Mouse (Mus musculus) lung, embryonic 16.5 days (tissue): ENCODE data around the gene Gm45711. TPM values are rescaled to one million over a fixed set of nuclear protein-coding genes. Genes with fewer than 3 reads are reported as not detected.

ENCODE experiments used
- ATAC-seq: fragments of 200-750 bp; cut with Nextera tagmentation; 2 replicates; pipeline ENCODE4 v1.8.0; 2017; ENCODE audit warnings: low read depth, mild to moderate bottlenecking, moderate library complexity
- H3K27ac ChIP-seq: fragments of 300-500 bp; sonication (generic); 2 replicates; pipeline ENCODE4 v1.5.1; 2014; ENCODE audit warnings: mild to moderate bottlenecking, control low read depth, low read length
- H3K27me3 ChIP-seq: fragments of 300-500 bp; sonication (generic); 2 replicates; pipeline ENCODE4 v1.6.1; 2014; ENCODE audit warnings: low read depth, low read length, mixed read lengths; ENCODE audit not compliant: control insufficient read depth, insufficient read depth
- H3K36me3 ChIP-seq: fragments of 300-500 bp; sonication (generic); 2 replicates; pipeline ENCODE4 v1.6.1; 2014; ENCODE audit warnings: low read length; ENCODE audit not compliant: control insufficient read depth, insufficient read depth
- H3K4me1 ChIP-seq: fragments of 300-500 bp; sonication (generic); replicated peaks from 2 replicates; pipeline ENCODE4 v1.6.1; 2014; ENCODE audit warnings: low read length, mixed read lengths; ENCODE audit not compliant: control insufficient read depth, insufficient read depth
- H3K4me2 ChIP-seq: fragments of 300-500 bp; sonication (generic); 2 replicates; pipeline ENCODE4 v1.6.1; 2014; ENCODE audit warnings: low read depth, low read length, control low read depth
- H3K4me3 ChIP-seq: fragments of 300-500 bp; sonication (generic); 2 replicates; pipeline ENCODE4 v1.5.1; 2014; ENCODE audit warnings: mild to moderate bottlenecking, low read length, control low read depth
- H3K9ac ChIP-seq: fragments of 300-500 bp; sonication (generic); 2 replicates; pipeline ENCODE4 v1.6.1; 2014; ENCODE audit warnings: low read length, control low read depth
- H3K9me3 ChIP-seq: fragments of 300-500 bp; sonication (generic); 2 replicates; pipeline ENCODE4 v1.6.1; 2016; ENCODE audit warnings: low read length; ENCODE audit not compliant: control insufficient read depth
- WGBS: fragments of 180-500 bp; shearing (Covaris S2); extraction: QIAGEN DNeasy Blood & Tissue Kit; methylation state at CpG from one replicate; pipeline ENCODE4 v1.1.7; 2014; 5-methylcytosine and 5-hydroxymethylcytosine counted together
- polyA plus RNA-seq: library from polyadenylated mRNA; unstranded; fragments of >200 nt; fragmentation: Nextera tagmentation; extraction: Ambion mirVana; gene quantifications from 2 replicates; pipeline ENCODE4 v1.2.1, GENCODE M21; 2015

Gm45711 gene
- polyA plus RNA-seq, 1 experiment from 2014 or later = not detected

DNA sequence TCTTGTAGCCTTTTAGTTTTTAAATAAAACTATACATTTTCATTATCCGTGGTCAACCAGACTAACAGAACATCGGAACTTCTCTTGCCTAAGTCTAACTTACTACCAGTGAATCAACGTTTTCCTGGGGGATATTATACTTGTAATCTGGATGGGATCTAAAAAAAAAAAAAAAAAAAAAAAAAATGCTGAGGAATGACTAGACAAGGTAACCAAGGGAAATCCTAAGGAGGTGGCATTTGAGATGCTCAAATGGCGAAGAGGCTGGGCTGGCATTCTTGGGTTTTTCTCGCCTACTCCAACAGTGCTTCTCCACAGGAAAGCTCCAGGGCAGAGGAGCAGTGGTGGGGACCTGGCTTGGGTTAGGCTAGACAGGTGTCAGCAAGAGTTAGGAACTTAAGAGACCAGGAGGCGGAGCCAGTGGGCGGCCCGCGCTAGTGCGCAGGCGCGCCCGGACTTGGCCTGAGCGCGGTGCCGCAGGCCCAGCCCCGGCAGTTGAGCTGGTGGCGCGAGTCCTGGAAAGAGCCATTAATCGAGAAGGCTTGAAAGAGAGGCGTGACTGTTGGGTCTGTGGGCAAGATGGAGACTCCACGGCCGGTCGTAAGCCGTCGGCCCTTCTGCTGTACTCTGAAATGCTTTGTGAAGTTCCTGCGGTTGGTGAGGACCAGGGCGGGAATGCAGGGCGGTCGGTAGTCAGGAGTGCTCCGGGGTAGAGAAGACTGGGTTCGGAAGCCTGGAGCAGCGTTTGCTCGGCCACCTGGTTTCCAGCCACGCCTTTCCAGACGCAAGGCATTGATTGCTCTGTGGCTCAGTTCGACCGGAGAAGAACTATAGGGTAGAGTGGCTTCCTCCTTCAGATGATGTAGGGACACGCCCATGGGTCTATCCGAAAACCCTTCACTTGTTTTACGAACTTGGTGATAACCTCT is 59.2 kb downstream of the Gm45711 start, which contains the start of gene Cklf:
Gene Cklf (plus strand): TSS at position 423 of the 929 bp plus-strand sequence.
- Histone ChIP-seq H3K4me1 (peaks cover 10% of the 10 kb centered on the region), H3K9ac (peak within 1 kb of the TSS; percentile 84), H3K27me3 (no peaks in the 10 kb centered on the region), H3K27ac (peak within 1 kb of the TSS; percentile 92), H3K4me2 (peak within 1 kb of the TSS; percentile 55), H3K9me3 (no peaks in the 10 kb centered on the region), H3K4me3 (peak within 1 kb of the TSS; percentile 82), H3K36me3 (no peaks in the 10 kb centered on the region)
- peak; percentile 87 for ATAC-seq
- 3% methylated on average over 41 of the region's 41 CpGs for WGBS

DNA sequence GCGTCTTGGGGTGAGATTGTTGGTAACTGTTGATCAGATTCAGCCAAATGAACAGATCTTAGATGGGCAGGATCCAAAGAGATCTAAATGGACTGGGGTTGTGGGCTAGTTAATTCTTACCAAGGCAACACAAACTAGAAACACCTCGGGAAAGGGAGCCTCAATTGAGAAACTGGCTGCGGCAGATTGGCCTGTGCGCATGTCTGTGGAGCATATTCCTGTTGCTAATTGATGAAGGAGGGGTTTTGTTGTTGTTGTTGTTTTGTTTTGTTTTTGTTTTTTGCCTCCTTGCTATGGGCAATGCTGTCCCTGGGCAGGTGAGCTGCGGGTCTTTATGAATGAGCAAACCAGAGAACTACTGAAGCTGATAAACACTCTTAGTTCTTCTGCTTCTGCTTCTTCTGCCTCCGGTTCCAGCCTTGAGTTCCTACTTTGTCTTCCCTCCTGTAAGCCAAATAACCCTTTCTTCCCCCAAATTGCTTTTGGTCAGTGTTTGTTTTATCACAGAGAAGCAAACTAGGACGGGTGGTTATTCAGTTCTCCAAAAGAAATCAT is 60.4 kb downstream of the Gm45711 start:
- no peak overlapping the region for H3K9ac ChIP-seq
- no peaks in the 10 kb centered on the region for H3K36me3 ChIP-seq
- H3K27ac ChIP-seq = no peak overlapping the region
- no peak for ATAC-seq
- no peaks in the 10 kb centered on the region for H3K27me3 ChIP-seq
- H3K4me2 ChIP-seq = no peak overlapping the region
- no peak overlapping the region for H3K4me3 ChIP-seq
- H3K4me1 ChIP-seq = peaks cover 10% of the 10 kb centered on the region
- WGBS = 89% methylated on average over 7 of the region's 7 CpGs
- H3K9me3 ChIP-seq = no peaks in the 10 kb centered on the region

- ATAC-seq = peak; percentile 90
- peak within 1 kb of the TSS; percentile 86 for H3K4me2 ChIP-seq
- WGBS = under 1% methylated on average over 28 of the region's 28 CpGs
- H3K27ac ChIP-seq = peak within 1 kb of the TSS; percentile 58
- peak within 1 kb of the TSS; percentile 91 for H3K4me3 ChIP-seq
- H3K27me3 ChIP-seq = no peaks in the 10 kb centered on the region
- H3K4me1 ChIP-seq = peaks cover 10% of the 10 kb centered on the region
- H3K9me3 ChIP-seq = no peaks in the 10 kb centered on the region
- H3K9ac ChIP-seq = peak within 1 kb of the TSS; percentile 89
- H3K36me3 ChIP-seq = no peaks in the 10 kb centered on the region
Measured at GRCm38 (mm10) chr8:104248276-104248675, 61.6 kb downstream of the Gm45711 start, which contains the start of gene Tk2. TSS of gene Tk2 (minus strand) at chr8:104248558.

DNA sequence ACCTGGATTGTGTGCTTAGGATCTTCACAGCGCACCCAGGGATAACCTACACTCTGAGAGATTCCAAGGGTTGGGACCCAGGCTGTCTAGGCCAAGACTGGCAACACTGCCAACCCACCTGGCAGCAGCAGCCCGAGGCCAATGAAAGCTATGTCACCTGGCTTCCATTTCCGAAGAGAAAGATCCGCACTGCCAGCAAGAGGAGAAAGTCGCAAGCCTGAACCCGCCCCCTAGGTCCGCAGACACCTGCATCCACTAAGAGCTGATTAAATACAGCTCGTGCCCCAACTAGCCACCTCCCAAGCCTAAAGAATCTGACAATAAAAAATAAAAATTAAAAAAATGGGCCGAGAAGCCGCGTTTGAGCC is 62.0 kb downstream of the Gm45711 start:
- peak overlapping the region; percentile 89 for H3K9ac ChIP-seq
- H3K27me3 ChIP-seq = no peaks in the 10 kb centered on the region
- H3K36me3 ChIP-seq = peaks cover 3% of the 10 kb centered on the region; the same call in 1 of the 2 replicates
- no peak for ATAC-seq
- 3% methylated on average over 11 of the region's 11 CpGs for WGBS
- peak overlapping the region; percentile 91 for H3K4me3 ChIP-seq
- peak overlapping the region; percentile 58 for H3K27ac ChIP-seq
- H3K9me3 ChIP-seq = no peaks in the 10 kb centered on the region
- peak overlapping the region; percentile 86 for H3K4me2 ChIP-seq
- H3K4me1 ChIP-seq = peaks cover 10% of the 10 kb centered on the region

DNA sequence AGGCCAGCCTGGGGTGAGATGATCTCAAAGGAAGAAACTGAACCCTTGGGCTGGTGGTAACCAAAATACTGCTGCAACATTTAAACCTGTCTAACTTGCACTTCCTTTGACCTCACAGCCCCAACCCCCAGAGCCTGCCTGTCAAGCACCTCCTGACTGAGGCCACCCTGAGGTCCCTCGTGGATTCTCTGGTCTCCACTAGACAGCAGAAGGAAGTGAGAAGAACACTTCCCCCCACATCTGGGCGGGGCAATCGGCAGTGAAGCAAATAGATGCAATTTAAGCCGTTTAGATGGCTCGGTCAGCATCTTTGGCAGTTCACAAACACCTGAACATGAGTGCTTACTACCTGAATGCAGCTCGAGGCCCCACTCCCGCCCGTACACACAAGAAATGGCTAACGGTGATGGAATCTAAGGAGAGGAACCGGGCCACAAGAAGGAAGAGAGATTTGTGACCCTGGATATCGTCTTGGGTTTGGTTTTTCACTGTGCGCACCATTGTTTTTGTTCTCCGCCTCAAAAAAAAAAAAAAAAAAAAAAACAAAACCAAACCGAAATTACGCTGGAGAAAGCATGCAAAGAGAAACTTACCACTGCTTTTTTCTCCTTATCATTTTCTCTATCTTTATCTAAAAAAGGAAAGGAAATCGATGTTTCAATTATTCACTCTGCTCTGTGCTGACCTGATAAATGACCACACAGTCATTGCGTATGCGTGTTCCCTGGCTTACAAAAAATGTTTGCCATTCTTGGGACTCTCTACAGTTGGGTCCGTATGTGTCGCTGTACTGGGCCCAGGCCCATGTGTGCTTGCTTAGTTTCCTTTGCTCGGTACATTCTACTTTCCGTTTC is 62.6 kb downstream of the Gm45711 start:
- peak overlapping the region; percentile 91 for H3K4me3 ChIP-seq
- ATAC-seq = no peak
- no peaks in the 10 kb centered on the region for H3K9me3 ChIP-seq
- H3K27ac ChIP-seq = no peak overlapping the region
- H3K27me3 ChIP-seq = no peaks in the 10 kb centered on the region
- H3K36me3 ChIP-seq = peaks cover 3% of the 10 kb centered on the region; the same call in 1 of the 2 replicates
- H3K4me2 ChIP-seq = peak overlapping the region; percentile 86
- H3K4me1 ChIP-seq = peaks cover 10% of the 10 kb centered on the region
- peak overlapping the region; percentile 89 for H3K9ac ChIP-seq
- 60% methylated on average over 22 of the region's 22 CpGs for WGBS

GRCm38 (mm10) chr8:104246621-104247020 is 63.3 kb downstream of the Gm45711 start:
- Histone ChIP-seq H3K4me1 (peaks cover 7% of the 10 kb centered on the region), H3K36me3 (peaks cover 3% of the 10 kb centered on the region; the same call in 1 of the 2 replicates), H3K9me3 (no peaks in the 10 kb centered on the region), H3K9ac (no peak overlapping the region), H3K4me3 (no peak overlapping the region), H3K27ac (no peak overlapping the region), H3K27me3 (no peaks in the 10 kb centered on the region), H3K4me2 (no peak overlapping the region)
- WGBS = 75% methylated on average over 4 of the region's 4 CpGs
- no peak for ATAC-seq

GRCm38 (mm10) chr8:104242038-104242644 is 67.7 kb downstream of the Gm45711 start:
- peaks cover 19% of the 10 kb centered on the region for H3K36me3 ChIP-seq

DNA sequence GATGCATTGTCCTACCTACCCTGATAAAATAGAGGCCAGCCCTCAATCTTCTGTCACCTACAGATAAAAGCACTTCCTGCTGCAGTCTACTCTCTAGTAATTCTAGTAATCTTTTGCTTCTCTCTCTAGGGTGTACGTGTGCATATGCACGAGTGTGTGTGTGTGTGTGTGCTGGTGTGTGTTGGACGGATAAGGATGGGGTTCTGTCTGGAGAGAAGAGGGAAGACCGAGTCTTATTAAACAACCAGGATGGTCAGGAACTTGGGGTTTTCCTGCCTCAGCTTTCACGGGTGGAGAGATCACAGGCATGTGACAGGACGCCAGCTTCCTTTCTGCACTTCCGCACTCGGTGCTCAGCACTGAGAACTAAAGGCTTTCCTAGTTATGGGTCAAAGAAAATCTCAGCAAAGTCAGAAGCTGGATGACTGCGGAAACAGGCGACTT is 70.4 kb downstream of the Gm45711 start:
- peaks cover 20% of the 10 kb centered on the region for H3K36me3 ChIP-seq
- 73% methylated on average over 10 of the region's 10 CpGs for WGBS

More at GRCm38 (mm10) chr8:104242038-104242644, 67.7 kb downstream of the Gm45711 start:
- WGBS = 66% methylated on average over 12 of the region's 12 CpGs
- Histone ChIP-seq H3K27ac (no peak overlapping the region), H3K27me3 (no peaks in the 10 kb centered on the region), H3K4me3 (no peak overlapping the region), H3K4me2 (no peak overlapping the region), H3K4me1 (no peaks in the 10 kb centered on the region; the same call in 1 of the 2 replicates), H3K9me3 (no peaks in the 10 kb centered on the region), H3K9ac (no peak overlapping the region)
- ATAC-seq = no peak

More for the DNA sequence above, 70.4 kb downstream of the Gm45711 start:
- Histone ChIP-seq H3K9me3 (no peaks in the 10 kb centered on the region), H3K4me1 (no peaks in the 10 kb centered on the region), H3K27ac (no peak overlapping the region), H3K4me3 (no peak overlapping the region), H3K9ac (no peak overlapping the region), H3K4me2 (no peak overlapping the region), H3K27me3 (no peaks in the 10 kb centered on the region)
- peak; percentile 31; the same call in 1 of the 2 replicates for ATAC-seq
